Mouse (Mus musculus) left cerebral cortex, postnatal 4 days (tissue): ENCODE data around the gene Slc34a3. TPM values are rescaled to one million over a fixed set of nuclear protein-coding genes. Genes with fewer than 3 reads are reported as not detected.
A peak's percentile ranks its signal among the peaks of the same experiment; 100 is the strongest.

ENCODE experiments used
- DNase-seq: peaks from one replicate; pipeline ENCODE4 v3.0.0-alpha.2; 2022
- intact Hi-C: fragments of 180-260 bp; cut with DNase I; formaldehyde crosslinking; loops from one replicate; pipeline ENCODE4 v1.15.1; 2025
- total RNA-seq, 2 experiments: library from RNA; stranded (reverse); gene quantifications; 2 replicates each; pipeline ENCODE4 v1.2.3; 2021

Slc34a3 gene
- total RNA-seq, 2 experiments from 2014 or later = not detected

DNA sequence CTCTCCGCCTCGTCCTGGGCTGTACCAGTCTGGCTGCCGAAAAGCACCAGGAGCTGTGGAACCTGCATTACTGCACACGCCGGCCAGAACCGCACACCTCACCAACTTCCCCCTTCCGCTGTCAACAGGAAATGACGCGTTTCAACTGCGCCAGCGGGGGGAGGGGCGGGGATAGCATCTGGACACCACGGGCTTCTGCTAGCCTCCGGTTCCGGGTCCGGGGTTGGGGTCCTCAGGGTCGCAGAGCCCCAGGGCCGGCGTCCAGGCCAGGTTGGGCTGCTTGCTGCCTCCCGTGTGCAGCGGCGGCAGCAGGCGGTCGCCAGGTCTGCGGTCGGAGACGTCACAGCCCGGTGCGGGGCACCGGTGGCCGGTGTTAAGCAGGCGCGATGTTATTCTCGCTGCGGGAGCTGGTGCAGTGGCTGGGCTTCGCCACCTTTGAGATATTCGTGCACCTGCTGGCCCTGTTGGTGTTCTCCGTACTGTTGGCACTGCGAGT is 21.2 kb upstream of the Slc34a3 start, which contains the start of gene Tmem203:
Tmem203 (plus strand) TSS at position 156 of the 496 bp plus-strand sequence.
- peak; percentile 91 for DNase-seq
- intact Hi-C loops = loop anchor here (5.0 kb wide), 2 partner anchors 33 to 58 kb away; partner anchors contain the start of genes Tor4a and Tubb4b

DNA sequence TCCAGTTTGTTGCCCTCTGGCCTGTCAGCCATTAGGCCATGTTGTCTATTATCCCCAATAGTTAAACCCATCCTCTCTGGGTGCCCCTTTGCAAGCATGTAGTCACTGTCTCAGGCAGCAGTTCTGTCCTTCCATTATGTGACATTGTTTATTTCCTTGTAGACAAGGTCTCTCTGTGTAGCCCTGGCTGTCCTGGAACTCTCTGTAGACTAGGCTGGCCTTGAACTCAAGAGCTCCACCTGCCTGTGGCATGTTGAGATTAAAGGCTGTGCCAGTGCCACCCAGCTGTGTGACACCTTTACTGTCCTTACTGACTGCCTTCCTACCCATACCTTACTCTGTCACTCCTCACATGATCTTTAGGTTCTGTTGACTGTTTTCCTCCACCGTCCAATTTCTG is 18.2 kb upstream of the Slc34a3 start:
- intact Hi-C loops = no loop called here
- DNase-seq = no peak

DNA sequence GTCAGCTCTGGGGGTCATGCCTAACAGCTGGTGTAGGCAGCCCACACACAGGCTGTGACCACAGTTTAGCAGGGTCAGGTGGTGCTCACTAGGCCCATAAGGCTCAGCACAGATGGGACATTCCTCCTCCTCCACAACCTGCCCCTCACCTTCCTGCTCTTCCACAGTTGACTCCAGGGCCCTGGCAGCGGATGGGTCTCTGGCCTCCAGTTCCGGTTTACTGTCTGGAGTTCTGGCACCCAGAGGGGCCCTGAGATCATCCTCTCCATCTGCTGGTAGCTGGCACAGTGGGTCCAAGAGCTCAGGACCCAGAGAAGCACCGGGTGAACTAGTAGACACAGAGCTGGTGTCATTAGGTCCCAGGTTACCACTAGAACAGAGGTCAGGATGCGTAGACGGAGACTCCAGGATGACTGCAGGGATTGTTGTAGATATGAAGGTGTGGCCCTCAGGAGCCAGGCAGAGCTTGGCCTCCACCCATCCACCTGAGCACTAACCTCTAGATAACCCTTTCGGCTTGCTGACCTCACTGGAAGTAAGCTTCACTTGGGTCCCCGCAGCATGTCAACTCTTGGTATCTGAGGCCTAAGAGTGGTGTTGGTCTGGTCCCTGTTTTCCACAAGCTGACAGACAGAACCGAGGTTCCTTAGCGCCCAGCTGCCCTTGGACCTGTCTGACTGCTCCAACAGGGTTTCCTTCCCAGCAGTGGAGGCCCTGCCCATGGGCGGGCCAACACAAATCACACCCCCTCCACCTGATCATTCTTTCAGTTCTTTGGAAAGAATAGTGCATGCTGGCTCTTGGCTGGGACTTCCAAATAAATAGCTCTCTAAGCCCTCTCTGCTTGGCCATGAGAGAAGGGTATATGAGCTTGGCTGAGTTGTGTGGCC is 12.3 kb upstream of the Slc34a3 start, which contains the start of gene AL732309.1:
AL732309.1 (minus strand) TSS at position 681 of the 890 bp plus-strand sequence.
- intact Hi-C loops = no loop called here
- no peak for DNase-seq

DNA sequence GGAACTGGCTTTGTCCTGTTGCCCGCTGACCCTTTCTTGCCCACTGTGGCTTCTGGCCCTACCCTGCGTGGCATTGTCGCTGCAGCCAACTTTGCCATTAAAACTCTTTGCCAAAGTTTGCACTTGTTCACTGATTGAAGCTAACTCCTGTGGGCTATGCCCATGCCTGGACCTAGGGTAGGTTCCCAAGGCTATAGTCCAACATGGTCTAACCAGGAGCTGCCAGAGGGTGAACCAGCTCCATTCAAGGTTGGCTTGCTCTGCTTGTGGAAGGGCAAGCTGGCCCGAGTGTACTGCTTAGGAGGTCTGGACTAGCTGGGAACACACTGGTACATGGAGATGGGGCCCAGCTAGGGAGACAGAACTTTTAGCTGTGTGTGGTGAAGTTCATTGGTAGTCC is 10.0 kb upstream of the Slc34a3 start:
- DNase-seq = no peak
- intact Hi-C loops = no loop called here

DNA sequence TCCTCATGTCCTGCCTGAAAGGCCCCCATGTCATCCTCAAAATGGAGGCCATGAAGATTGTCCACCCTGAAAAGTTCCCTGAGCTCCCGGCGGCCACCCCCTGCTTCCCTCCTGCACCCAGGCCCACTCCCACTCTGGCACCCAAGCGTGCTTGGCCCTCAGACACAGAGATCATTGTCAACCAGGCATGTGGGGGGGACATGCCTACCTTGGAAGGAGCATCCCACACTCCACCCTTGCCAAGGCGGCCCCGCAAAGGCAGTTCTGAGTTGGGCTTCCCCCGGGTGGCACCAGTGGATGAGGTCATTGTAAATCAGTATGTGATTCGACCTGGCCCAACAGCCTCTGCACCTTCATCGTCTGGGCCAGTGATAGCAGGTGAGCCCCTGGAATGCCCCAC is 9.2 kb upstream of the Slc34a3 start:
- DNase-seq = no peak
- intact Hi-C loops = no loop called here

DNA sequence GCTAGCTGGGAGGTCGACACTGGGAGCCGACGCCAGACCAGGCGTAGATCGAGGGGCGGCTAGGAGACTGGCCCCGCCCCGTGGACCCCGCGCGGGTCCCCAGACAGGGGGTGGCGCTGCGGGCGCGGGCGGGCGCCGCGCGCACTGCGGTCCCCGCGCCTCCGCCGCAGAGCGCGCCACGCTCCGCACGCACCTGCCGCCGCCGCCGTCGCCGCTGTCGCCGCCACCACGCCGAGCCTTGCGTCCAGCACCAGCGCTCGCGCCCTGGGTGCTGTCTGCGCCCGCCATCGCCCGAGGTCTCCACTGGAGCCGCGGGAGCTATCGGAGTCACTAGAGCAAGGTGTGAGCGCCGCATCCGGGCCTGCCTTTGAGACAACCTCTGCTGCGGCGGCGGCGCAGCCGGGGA is 7.9 kb upstream of the Slc34a3 start, which contains the start of the genes Rnf208 and Cysrt1:
Rnf208 (plus strand) TSS at position 155 of the 406 bp plus-strand sequence.
Cysrt1 (minus strand) TSS at position 352 of the 406 bp plus-strand sequence.
- DNase-seq = no peak
- intact Hi-C loops = no loop called here

DNA sequence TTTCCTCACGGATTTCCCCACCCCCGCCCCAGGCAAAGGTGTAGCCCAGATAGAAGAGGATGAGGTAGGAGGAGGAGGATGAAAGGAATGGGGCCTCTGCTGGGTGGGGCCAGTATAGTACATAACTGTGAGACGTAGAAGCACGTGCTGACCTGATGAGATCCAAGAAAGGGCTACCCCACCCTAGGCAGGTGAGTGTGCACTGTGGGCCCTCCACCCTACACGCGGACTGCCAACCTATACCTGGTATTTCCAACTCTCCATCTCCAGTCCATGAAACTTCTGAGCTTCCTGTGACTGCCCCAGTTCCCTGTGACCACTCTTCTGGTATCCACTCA is 7.2 kb upstream of the Slc34a3 start:
- intact Hi-C loops = no loop called here
- DNase-seq = no peak

DNA sequence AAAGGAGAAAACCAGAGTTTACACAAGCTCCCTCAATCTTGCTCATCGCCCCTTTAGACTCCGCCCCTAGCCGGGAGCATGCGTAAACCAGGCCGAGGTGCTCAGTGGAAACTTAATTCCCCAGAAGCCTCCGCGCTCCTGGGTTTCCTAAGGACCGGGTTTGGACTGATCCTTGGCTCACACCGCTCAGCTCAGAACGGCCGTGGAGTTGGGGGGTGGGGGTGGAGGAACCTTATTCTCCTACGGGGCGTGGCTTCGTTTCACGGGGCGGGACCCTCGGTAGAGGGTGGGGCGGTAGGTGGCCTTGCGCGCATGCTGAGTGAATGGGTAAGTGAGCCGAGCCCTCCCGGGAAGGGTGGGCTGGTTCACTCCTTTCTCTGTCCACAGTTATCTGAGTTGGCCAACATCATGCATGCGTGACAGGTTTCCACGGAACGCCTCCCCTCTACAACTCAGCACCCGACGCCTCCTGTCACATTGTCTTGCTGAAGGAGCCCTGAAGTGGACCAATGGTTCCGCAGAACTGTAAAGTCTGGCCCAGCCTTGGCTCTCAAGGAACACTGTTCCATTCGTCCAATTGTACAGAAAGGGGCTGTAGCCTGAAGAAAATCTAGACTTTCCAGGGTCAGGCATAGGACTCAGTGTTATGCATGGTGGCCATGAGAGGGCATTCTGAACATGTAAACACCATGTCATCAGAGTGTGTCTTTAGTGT is 6.7 kb upstream of the Slc34a3 start:
- intact Hi-C loops = no loop called here
- peak; percentile 61 for DNase-seq

DNA sequence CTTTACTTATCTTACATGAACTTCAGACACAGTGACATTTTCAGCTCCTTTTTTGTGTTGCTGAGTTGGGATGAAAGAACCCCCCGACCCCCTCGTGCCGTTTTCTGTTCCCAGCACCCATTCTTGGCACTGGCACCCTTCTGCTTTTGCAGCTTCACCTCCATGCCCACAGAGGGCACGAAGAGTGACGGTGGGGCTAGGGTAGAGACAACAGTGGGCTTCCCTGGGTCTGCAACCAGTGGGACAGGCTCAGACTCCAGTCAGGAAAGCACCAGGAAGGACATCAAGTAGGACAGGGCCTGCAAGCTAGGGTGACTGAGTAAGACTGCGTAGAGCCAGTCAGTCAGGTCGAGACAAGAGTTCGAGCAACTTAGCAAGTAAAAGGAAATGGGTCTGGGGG is 6.1 kb upstream of the Slc34a3 start:
- intact Hi-C loops = no loop called here
- no peak for DNase-seq

DNA sequence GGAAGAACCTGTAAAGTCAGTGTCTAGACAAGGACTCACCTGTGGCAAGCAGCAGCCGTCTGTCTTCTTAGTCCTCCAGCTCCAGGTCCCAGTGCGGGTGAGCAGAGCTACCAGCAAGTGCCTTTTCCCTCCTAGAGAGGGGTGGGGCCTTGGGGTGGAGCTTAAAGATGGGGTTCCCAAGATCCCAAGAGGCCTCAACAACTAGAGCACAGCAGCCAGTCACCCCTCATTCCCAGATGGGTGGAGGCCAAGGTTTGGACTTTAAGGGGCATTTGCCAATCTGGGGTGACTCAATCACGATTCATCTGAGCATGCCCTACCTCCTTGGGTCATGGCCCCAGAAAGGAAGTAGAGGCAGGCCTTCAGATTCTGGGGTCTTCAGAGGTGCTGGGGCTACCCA is 5.6 kb upstream of the Slc34a3 start:
- no peak for DNase-seq
- intact Hi-C loops = no loop called here

DNA sequence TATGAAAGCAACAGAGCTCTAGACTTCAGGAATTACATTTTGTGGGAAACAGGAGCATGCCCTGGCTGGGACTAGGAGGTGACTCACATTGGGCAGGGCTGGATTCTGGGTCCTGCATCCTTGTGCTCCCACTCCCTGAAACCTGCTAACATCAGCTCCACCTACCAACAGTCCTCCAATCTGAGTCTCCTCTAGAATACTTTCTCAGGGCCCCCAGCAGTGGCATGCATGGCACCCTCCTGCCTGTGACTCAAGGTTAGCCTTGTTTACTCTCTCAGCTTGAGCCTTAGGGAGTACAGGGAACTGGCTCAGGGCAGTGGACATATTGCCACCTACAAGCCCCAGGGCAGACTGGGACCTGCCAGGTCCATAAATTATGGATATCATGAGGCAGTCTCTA is 3.9 kb upstream of the Slc34a3 start:
- no peak for DNase-seq
- intact Hi-C loops = no loop called here

DNA sequence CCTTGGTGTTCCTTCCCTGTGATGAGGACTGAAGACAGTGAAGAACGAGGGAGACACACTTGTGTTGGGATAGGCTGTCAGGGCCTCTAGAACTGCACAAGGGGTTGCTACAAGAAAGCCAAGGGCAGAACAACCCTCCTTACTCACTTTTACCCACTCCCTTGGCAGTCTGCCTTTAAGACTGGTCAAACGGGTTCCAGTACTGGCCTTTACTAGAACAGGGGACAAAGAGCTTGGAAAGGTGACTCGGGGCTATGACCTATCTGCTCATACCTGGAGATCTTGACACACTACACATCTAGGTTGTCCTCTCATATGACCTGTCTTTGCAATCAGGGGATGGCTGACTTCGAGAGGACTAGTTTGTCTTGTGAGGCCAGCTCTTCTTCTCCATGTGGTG is 3.4 kb upstream of the Slc34a3 start:
- intact Hi-C loops = no loop called here
- DNase-seq = no peak

DNA sequence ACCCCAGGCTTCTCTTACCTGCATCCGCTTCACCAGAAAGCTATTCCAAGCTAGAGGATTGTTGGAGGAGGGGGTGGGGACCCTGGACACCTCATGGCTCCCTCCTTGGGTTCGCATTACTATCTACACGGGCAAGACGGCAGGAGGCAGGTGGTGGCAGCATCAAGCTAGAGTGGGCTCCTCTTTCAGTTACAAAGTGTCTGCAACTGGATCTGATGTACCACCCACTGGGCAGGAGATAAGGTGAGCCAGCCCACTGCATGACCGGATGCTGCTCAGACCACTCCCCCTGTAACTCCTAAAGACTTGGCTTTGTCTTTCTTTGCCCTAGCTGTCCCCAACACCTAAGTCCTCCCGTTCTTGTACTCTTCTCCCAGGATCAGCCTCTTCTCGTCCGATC is 2.5 kb upstream of the Slc34a3 start, which contains the start of gene Rnf224:
Rnf224 (minus strand) TSS at position 174 of the 400 bp plus-strand sequence.
- intact Hi-C loops = no loop called here
- no peak for DNase-seq

DNA sequence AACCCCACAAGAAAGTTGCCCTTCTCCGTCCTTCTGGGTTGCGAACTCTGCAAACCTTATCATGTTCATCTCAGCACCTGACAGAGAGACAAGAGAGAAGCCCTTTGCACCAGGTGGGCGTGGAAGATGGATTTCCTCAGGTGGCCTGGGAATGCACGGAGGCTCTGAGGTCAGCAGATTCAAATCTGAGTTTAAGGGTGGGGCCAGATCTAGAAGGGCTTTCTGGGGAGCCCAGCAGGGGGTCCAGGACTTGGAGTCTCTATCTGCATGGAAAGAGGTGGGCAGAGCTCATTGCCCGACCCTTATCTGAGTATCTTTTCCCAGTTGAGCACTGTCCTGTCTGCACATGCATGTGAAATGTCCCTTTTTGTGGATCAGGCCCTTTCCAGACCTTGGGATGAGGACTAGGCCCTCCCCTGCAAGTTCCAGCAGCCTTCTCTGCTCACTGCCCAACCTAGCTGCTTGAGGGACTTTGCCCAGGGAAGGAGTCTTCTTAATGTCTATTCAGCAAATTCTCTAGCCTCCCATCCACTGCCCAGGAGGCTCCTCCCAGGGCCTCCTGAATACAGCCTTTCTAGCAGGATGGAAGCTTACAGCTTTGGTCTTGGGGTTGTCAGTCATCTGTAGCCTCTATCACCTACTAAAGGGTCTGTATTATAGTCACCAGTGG is 522 bp upstream of the Slc34a3 start:
- intact Hi-C loops = no loop called here
- DNase-seq = no peak

DNA sequence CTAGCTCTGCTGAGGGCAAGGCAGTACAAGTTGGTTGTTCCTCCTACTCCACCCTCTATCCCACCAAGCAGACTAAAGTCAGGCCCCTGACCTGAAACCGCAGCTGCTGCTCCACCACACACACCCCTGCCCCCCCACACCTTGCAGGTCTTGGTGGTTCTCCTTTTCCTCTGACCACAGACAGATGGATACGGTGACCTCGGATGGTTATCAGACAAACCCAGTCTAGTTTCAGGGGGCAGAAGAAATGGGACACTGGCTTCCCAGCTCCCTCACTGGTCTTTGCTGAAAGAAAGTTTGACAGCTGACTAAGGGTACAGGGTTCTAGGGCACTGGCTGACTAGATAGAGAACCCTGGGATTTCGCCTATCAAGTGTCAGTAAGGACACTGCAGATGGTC is 743 bp downstream of the Slc34a3 start:
- intact Hi-C loops = no loop called here
- DNase-seq = no peak

DNA sequence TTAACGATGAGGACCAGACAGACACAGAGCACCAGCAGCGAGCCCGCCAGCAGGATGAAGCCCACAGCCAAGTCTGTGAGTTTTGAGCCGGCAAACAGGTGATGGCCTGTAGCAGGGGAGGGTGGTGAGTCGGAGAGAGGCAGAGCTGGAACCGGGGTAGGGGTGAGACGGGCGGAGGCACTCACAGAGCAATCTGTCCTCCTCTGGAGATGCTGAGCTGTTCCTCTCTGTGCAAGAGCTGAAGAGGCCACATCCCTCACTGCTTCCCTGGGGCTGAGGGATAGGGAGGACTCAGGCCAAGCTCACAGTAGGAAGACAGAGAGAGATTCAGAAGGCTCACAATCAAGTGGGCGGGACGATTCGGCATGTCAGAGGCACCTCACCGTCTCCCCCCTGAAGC is 3.1 kb downstream of the Slc34a3 start:
- intact Hi-C loops = no loop called here
- no peak for DNase-seq

DNA sequence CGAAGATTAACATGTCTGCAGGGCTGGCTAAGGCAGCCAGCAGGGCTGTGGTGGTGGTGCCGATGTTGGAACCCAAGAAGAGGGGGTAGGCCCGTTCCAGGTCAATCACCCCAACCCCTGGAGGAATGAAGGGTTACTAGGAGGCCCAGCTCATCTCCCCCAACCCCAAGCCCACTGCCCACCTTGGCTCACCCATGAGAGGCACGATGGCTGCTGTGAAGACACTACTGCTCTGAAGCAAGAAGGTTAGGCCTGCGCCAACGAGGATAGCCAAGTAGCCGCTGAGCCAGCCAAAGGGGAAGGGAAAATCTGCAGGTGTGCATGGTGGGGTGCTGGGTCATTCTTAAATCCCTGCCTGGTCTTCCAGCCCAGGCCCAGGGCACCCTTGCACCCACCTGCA is 3.6 kb downstream of the Slc34a3 start:
- DNase-seq = no peak
- intact Hi-C loops = no loop called here

DNA sequence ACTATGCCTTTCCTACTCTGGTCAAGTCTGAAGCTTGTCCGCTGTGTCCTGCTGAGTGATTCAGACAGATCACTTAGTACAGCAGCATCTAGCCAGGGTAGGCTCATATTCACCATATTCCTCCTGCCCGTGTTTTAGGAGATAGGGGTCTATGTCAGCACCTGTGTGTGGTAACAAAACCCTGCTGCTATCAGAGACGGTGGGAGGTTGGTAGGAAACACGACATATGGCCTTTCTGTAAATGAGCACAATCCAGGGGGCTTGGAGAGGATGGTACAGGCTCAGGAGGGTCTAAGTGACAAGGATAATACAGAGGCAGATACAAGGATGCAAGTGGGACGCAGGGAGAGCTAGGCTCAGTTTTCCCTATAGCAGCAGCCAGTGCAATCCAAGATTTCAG is 4.6 kb downstream of the Slc34a3 start:
- DNase-seq = no peak
- intact Hi-C loops = no loop called here

DNA sequence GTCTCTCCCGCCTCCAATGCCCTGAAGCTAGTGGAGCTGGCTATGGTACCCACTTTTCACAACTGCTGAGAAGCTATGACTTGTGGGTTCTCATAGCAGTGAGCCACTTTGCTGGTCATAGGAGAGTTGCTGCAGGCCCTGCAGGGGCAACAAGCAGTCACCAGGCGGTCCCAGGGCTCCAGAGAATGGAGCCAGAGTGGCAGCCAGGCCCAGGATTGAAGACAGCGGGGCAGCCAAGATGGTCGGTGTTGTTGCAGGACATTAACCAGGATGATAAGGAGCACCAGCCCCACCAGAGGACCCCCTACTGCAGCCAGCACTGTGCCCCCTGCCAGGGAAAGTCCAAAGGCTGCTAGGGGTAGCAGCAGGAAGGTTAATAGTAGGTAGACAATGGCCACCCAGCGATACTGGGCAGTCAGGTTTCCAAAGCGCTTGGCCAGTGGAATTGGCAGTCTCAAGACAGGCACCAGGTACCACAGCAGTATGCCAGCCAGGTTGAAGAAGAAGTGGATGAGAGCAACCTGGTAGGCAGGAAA is 5.1 kb downstream of the Slc34a3 start:
- intact Hi-C loops = no loop called here

DNA sequence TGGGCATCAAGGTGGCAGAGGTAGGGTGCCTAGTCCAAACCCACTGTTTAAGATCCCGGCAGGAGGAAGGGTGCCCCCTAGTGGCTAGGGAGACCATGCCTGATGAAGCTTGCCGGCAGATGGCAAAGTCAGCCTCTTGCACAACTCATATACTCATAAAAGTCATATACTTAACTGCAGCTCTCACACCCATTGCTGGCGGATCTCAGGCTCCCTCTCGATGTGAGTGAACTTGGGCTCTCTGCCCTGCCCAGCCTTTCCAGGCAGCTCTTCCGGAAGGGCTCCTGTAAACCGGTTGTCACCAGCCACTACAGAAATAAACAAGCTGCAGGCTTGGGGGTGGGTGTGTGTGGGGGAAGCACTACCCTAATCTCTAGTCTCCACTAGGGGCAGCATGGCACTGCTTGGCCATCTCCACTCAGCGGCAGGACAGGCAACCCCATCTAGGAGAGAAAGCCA is 5.7 kb downstream of the Slc34a3 start:
- intact Hi-C loops = no loop called here
- peak; percentile 83 for DNase-seq

More for the DNA sequence above, 5.1 kb downstream of the Slc34a3 start:
- no peak for DNase-seq

DNA sequence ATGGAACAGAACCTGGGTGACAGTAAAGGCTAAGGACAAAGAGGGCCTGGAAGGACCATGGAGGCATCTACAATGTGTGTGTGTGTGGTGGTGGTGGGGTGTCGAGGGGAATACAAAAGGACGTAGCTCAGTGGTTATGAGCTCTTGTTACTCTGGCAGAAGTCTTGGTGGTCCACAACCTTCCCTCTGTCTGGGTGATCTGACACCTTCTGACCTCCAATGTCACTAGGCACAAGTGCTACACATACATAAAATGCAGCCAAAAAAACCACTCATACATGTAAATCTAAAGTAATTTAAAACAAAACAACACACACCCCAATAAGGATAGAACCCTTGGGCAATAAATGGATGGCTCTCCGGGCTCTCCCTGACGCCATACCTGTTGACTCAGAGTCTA is 6.8 kb downstream of the Slc34a3 start:
- intact Hi-C loops = no loop called here
- DNase-seq = no peak
